Mouse (Mus musculus) C2C12 (cell line): ENCODE results near the gene Cdyl. TPM values are rescaled to one million over a fixed set of nuclear protein-coding genes. Genes with fewer than 3 reads are reported as not detected.

Source experiments
- H3K27me3 ChIP-seq: one replicate; pipeline ENCODE4 v1.6.1; 2011; ENCODE audit not compliant: control insufficient read depth, insufficient read depth, insufficient read length
- H3K36me3 ChIP-seq: one replicate; pipeline ENCODE4 v1.6.1; 2011; ENCODE audit not compliant: control insufficient read depth, insufficient read depth
- H3K4me3 ChIP-seq: one replicate; pipeline ENCODE4 v1.5.1; 2011; ENCODE audit warnings: mild to moderate bottlenecking, control low read depth; ENCODE audit not compliant: poor library complexity, insufficient read depth, severe bottlenecking
- H3K79me2 ChIP-seq: one replicate; pipeline ENCODE4 v1.6.1; 2011; ENCODE audit not compliant: control insufficient read depth, insufficient read depth
- H3K79me3 ChIP-seq: one replicate; pipeline ENCODE4 v1.6.1; 2011; ENCODE audit warnings: low read depth, control low read depth
- H3ac ChIP-seq: one replicate; pipeline ENCODE3; 2011; ENCODE audit warnings: low read depth; ENCODE audit not compliant: control insufficient read depth, insufficient read length
- CEBPB ChIP-seq: IDR thresholded peaks from one replicate; pipeline ENCODE4 v1.6.1; 2011; ENCODE audit warnings: low read depth, mild to moderate bottlenecking, control low read depth, moderate library complexity
- CTCF ChIP-seq: IDR thresholded peaks from one replicate; pipeline ENCODE4 v1.5.1; 2011; ENCODE audit not compliant: control insufficient read depth, insufficient read depth, insufficient read length
- FOSL1 ChIP-seq: IDR thresholded peaks from one replicate; pipeline ENCODE4 v1.8.0; 2011; ENCODE audit warnings: mild to moderate bottlenecking, low read length; ENCODE audit not compliant: poor library complexity, insufficient read depth, severe bottlenecking
- MAX ChIP-seq: IDR thresholded peaks from one replicate; pipeline ENCODE4 v1.6.1; 2011; ENCODE audit warnings: mild to moderate bottlenecking, control low read depth
- MYOD1 ChIP-seq: IDR thresholded peaks from one replicate; pipeline ENCODE4 v1.6.1; 2011; ENCODE audit warnings: low read depth; ENCODE audit not compliant: control insufficient read depth, insufficient read length
- MYOG ChIP-seq: IDR thresholded peaks from one replicate; pipeline ENCODE4 v1.6.1; 2011; ENCODE audit not compliant: control insufficient read depth, insufficient read length; ENCODE audit errors: extremely low read depth
- USF1 ChIP-seq: IDR thresholded peaks from one replicate; pipeline ENCODE4 v1.6.1; 2011; ENCODE audit warnings: low read depth, mild to moderate bottlenecking, control low read depth, moderate library complexity
- polyA plus RNA-seq: library from polyadenylated mRNA; unstranded; fragments of >200 nt; fragmentation: generic; extraction: Trizol; gene quantifications from one replicate; pipeline ENCODE4 v1.2.1, GENCODE M21; 2012; ENCODE audit warnings: missing spikeins

Cdyl gene
- polyA plus RNA-seq, 1 experiment: 5.2 TPM

DNA sequence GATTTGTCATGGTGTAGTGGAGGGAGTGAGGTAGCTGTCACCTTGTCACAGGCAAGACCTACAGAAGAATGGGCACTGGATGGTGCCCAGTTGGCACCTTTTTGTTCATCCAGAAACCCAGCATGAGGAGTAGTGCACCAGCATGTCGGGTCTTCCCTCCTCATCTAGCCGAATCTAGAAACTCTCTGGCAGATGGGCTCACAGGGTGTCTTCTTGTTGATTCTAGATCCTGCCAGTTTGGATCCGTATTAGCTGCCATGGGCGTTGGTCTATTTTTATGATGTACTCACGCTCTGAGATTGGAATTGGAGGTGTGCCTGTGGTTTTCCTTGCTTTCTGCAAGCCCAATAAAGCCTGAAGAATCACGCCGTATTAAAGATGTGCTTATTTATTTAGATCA lies 92.4 kb downstream of the Cdyl start:
- Histone ChIP-seq H3K79me3 (peaks cover 65% of the 10 kb centered on the region), H3K36me3 (no peaks in the 10 kb centered on the region), H3K79me2 (peaks cover 93% of the 10 kb centered on the region), H3K27me3 (no peaks in the 10 kb centered on the region), H3ac (no peak overlapping the region), H3K4me3 (no peak overlapping the region)
- no peak for TF ChIP-seq FOSL1
- TF ChIP-seq USF1: no peak
- TF ChIP-seq CEBPB: no peak
- no peak for TF ChIP-seq MYOD1
- TF ChIP-seq MYOG: no peak
- no peak for TF ChIP-seq CTCF
- TF ChIP-seq MAX: no peak

DNA sequence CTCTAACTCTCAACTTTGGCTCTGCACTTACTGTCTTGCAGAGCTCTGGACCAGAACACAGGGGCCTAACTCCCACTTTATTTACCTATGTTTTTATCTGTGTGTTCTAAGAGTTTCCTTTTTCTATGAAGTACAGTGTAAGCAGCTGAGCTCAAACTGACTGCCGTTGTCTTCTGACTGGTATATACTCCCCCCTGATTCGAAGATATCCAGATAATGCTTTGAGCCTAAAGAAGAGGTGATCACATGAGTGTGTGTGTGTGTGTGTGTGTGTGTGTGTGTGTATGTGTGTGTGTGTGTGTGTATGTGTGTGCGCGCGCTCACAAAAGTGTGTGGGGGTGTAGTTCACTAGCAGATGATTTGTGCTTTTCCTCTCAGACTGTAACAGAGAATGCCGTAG lies 95.4 kb downstream of the Cdyl start:
- Histone ChIP-seq H3K27me3 (no peaks in the 10 kb centered on the region), H3ac (no peak overlapping the region), H3K4me3 (no peak overlapping the region), H3K36me3 (no peaks in the 10 kb centered on the region), H3K79me2 (peaks cover 87% of the 10 kb centered on the region), H3K79me3 (peaks cover 57% of the 10 kb centered on the region)
- no peak for TF ChIP-seq USF1
- TF ChIP-seq MYOD1: no peak
- no peak for TF ChIP-seq MAX
- TF ChIP-seq MYOG: no peak
- no peak for TF ChIP-seq CTCF
- no peak for TF ChIP-seq FOSL1
- TF ChIP-seq CEBPB: no peak

DNA sequence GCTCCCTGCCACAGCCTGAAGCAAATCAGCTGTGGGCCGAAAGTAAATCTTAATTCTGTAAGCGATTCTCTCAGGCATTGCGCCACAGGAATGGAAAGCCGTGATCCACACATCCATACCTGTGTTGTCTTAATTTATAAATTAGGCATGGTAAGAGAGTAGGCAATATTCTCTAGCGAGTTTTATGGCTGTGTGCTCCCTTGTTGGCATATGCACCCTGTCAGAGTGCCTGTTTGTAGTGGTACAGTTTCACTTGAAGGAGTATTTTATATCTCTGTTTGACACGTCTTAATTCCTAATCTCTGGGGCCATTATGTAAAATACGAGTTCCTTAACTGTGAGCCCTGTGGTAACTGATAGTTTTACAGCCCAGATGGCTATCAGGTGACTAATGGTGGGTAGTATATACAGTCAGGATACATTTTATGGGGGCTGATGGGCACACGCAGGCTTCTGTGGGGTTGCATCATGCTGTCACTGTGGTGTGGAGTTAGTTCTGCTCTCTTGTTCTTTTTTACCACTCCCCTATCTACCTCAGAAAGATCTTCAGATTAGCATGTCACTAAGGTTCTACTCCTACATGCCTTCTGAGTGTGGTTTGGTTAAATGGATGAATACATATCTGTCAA lies 96.1 kb downstream of the Cdyl start:
- Histone ChIP-seq H3K79me2 (peaks cover 86% of the 10 kb centered on the region), H3K4me3 (no peak overlapping the region), H3ac (no peak overlapping the region), H3K79me3 (peaks cover 54% of the 10 kb centered on the region), H3K36me3 (no peaks in the 10 kb centered on the region), H3K27me3 (no peaks in the 10 kb centered on the region)
- TF ChIP-seq MAX (no peak), CEBPB (peak; percentile 67)

DNA sequence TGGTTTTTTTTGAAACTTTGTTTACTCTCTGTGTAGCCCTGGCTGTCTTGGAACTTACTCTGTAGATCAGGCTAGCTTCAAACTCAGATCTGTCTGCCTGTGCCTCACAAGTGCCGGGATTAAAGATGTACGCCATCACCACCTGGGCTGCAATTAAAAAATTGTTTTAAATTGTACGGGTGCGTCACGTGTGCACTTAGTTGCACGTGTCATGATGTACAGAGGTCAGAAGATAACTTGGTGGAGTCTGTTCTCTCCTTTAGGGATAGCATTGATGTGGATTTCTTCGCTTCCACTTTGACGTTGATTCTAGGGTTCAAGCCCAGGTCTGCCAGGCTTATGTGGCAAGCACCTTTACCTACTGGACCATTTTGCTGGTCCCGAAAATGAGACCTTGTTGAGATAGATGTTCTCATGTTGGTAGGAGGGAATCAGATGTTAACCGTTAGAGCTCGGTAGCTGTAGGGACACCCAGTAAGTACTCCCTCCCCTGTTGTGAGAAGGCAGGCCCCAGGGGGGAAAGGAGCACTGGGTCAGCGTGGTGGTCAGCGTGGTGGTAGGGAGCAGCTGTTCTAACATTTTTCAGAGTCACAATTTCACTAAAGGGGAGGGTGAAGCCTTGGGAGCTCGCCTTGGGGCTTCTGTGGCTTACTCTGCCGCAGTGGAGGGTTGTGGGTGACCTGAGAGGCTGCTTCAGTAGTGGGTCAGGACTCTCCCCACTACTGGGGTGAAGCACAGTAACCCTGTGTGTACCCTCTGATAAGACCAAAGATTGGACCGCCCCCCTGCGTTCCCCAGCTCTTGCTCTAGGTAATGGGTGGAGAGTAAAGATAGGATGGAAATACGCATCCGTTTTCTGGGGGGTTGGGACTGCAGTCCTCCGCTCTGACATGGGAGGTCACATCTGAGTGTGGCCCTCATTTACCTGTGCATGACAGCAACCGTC lies 97.0 kb downstream of the Cdyl start:
- Histone ChIP-seq H3K79me2 (peaks cover 86% of the 10 kb centered on the region), H3ac (no peak overlapping the region), H3K36me3 (no peaks in the 10 kb centered on the region), H3K27me3 (no peaks in the 10 kb centered on the region), H3K79me3 (peaks cover 54% of the 10 kb centered on the region), H3K4me3 (no peak overlapping the region)
- TF ChIP-seq CEBPB (no peak), MYOD1 (peak; percentile 28), MYOG (no peak), MAX (no peak), USF1 (no peak), CTCF (no peak), FOSL1 (no peak)

DNA sequence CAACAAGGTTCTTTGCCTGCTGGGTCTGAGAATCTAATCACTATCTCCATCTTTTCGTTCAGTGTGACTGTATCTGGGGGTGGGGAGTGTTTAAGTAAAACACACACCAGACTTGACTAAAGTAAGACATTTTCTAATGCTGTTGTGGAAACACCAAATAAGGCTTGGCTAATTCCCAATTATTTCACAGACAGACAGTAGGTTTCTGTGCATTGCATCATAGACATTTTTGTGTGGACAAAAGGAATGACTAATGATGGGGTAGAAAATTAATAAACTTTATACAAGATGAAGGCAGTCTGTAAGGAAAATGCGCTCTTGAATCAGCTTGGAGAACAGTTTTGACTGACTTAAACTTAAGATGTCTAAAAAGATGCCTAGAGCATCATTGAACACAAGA lies 100.7 kb downstream of the Cdyl start:
- TF ChIP-seq CEBPB (peak; percentile 43), MYOG (no peak)
- peaks cover 72% of the 10 kb centered on the region for H3K79me2 ChIP-seq
- no peaks in the 10 kb centered on the region for H3K27me3 ChIP-seq
- no peaks in the 10 kb centered on the region for H3K36me3 ChIP-seq
- no peak overlapping the region for H3K4me3 ChIP-seq
- no peak overlapping the region for H3ac ChIP-seq
- peaks cover 46% of the 10 kb centered on the region for H3K79me3 ChIP-seq

DNA sequence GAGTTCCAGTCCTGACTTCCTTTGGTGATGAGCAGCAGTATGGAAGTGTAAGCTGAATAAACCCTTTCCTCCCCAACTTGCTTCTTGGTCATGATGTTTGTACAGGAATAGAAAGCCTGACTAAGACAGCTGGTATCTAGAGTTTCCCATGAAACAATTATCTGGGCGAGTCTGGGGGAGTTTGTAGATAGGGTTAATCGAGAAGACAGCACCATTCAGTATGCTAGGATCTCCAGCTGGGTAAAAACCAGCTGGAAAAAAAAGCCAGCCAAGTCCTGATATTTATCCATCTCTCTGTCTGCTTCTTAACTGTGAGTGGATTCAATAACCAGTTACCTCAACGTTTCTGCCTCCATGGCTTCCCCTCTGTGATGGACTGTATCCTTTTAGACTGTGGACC lies 104.9 kb downstream of the Cdyl start:
- H3ac ChIP-seq: no peak overlapping the region
- peaks cover 47% of the 10 kb centered on the region for H3K79me3 ChIP-seq
- no peaks in the 10 kb centered on the region for H3K36me3 ChIP-seq
- H3K4me3 ChIP-seq: no peak overlapping the region
- no peaks in the 10 kb centered on the region for H3K27me3 ChIP-seq
- H3K79me2 ChIP-seq: peaks cover 66% of the 10 kb centered on the region
- TF ChIP-seq MYOG (no peak), USF1 (no peak), CTCF (no peak), MYOD1 (no peak)
